Comparison of ENCODE assay signal across 2 mouse cellular contexts in genomic region chr14:4023641-4024040, GRCm38 (mm10). TPM values are rescaled to one million over a fixed set of nuclear protein-coding genes. Genes with fewer than 3 reads are reported as not detected.
"Had no signal": no experiment of that assay in that cellular context is flagged by ENCODE, and none has a peak within 500 bp of the region (broad histone marks: within the 10 kb centered on the region; RNA-seq: fewer than 3 reads in every experiment).

TSS of gene Gm5796 (plus strand) at chr14:4023941.

RNA-seq across cellular contexts. Expression of gene Gm5796, which starts in this region (rescaled TPM):
- total RNA-seq: common myeloid progenitor, adult 5-6 weeks; granulocyte monocyte progenitor cell, adult 5-6 weeks had no signal
